Mouse (Mus musculus) mouse embryonic stem cell (cell line): ENCODE data around the gene Rbbp5.

Source experiments
- in situ Hi-C, 2 experiments: fragments of 300-500 bp; cut with MboI; formaldehyde crosslinking; loops; 1 replicate in 1 of 2; 3 replicates in 1 of 2; pipeline ENCODE4 v1.14.3; 2019 to 2020; ENCODE audit warnings: low sequenced_read_pairs in 2 of 2, low pct_unique_long_range_greater_than_20kb in 1 of 2, mixed read lengths in 1 of 2; ENCODE audit not compliant: unreplicated experiment in 1 of 2

The Rbbp5 gene

GRCm38 (mm10) chr1:132530631-132531191 lies 53.5 kb downstream of the Rbbp5 start:
- in situ Hi-C loops, result no loop called here

- in situ Hi-C loops, result no loop called here
Observed at GRCm38 (mm10) chr1:132532521-132532920, 55.4 kb downstream of the Rbbp5 start.

GRCm38 (mm10) chr1:132533840-132534239 lies 56.7 kb downstream of the Rbbp5 start:
- in situ Hi-C loops, result no loop called here

- in situ Hi-C loops, result no loop called here
Observed at GRCm38 (mm10) chr1:132535541-132535940, 58.4 kb downstream of the Rbbp5 start.

- in situ Hi-C loops, result no loop called here
Observed at GRCm38 (mm10) chr1:132536416-132536815, 59.3 kb downstream of the Rbbp5 start.

GRCm38 (mm10) chr1:132537736-132538135 lies 60.6 kb downstream of the Rbbp5 start:
- in situ Hi-C loops, result no loop called here

- in situ Hi-C loops, result no loop called here
Observed at GRCm38 (mm10) chr1:132540701-132541100, 63.5 kb downstream of the Rbbp5 start.

- in situ Hi-C loops, result no loop called here
Observed at GRCm38 (mm10) chr1:132541171-132541823, 64.1 kb downstream of the Rbbp5 start.

- in situ Hi-C loops, result no loop called here
Observed at GRCm38 (mm10) chr1:132541824-132542599, 64.8 kb downstream of the Rbbp5 start.

- in situ Hi-C loops, result no loop called here
Observed at GRCm38 (mm10) chr1:132542762-132543306, 65.7 kb downstream of the Rbbp5 start, which contains the start of gene Cntn2. Gene Cntn2, minus strand, starts transcription at chr1:132543256.

- in situ Hi-C loops, result no loop called here
Observed at GRCm38 (mm10) chr1:132543789-132544188, 66.6 kb downstream of the Rbbp5 start.
